Mouse (Mus musculus): ENCODE data around the gene Smco2. TPM values are rescaled to one million over a fixed set of nuclear protein-coding genes. Genes with fewer than 3 reads are reported as not detected.

The Smco2 gene
- polyA plus RNA-seq (2015; fragmentation: Nextera tagmentation; extraction: Ambion mirVana): not detected in 2 replicates

DNA sequence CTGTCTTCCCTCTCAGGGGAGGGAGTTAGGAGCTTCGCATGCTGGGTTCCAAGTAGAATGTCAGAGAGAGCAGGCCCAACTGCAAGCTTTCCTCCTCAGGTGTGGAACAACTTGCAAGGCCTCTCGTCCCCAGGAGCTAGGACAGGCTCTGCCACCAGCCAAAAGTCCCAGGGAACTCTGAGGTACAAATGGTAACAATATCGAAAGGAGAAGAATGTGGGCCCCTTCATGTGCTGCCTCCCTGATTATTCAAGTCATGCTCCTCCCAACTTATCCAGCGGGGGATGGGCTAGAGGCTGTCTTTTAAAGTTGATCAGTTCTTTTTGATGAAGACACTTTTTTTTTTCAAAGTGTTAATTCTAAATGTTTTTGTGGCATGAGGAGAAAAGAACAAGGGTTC lies at the start of gene Smco2:
TSS of gene Smco2 (plus strand) at position 55 of the 400 bp plus-strand sequence.
- Histone ChIP-seq H3K4me1 (no peaks in the 10 kb centered on the region), H3K4me2 (no peak within 1 kb of the TSS), H3K27ac (no peak within 1 kb of the TSS), H3K9me3 (no peaks in the 10 kb centered on the region), H3K4me3 (no peak within 1 kb of the TSS), H3K27me3 (replicated peaks) (no peaks in the 10 kb centered on the region), H3K9ac (no peak within 1 kb of the TSS), H3K36me3 (replicated peaks) (no peaks in the 10 kb centered on the region)
- ATAC-seq (replicated peaks): no peak
- WGBS: 64% methylated on average over 4 of the region's 4 CpGs

DNA sequence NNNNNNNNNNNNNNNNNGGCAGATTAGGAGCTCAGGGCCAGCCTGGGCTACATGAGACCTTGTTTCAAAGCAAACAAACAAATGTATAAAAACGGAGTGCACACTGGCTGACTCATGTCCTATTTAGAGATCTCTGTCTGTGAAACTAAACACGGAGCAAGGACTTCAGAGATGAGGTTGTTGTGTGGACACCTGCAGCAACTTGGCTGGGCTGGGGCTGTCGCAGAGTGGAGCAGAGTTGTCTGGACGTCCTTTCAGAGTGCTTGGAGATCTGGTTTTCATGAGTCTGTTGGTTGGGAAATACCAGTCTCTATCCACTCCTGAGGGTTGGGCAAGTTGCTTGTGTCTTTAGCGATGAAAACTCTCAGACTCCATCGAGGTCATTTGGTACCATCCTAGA lies 39.9 kb upstream of the Smco2 start:
- Histone ChIP-seq H3K4me1 (no peaks in the 10 kb centered on the region), H3K9ac (no peak overlapping the region), H3K9me3 (no peaks in the 10 kb centered on the region), H3K4me3 (no peak overlapping the region), H3K27ac (no peak overlapping the region), H3K36me3 (replicated peaks) (no peaks in the 10 kb centered on the region), H3K4me2 (no peak overlapping the region), H3K27me3 (replicated peaks) (no peaks in the 10 kb centered on the region)
- ATAC-seq (replicated peaks): no peak
- WGBS: 88% methylated on average over 6 of the region's 6 CpGs

DNA sequence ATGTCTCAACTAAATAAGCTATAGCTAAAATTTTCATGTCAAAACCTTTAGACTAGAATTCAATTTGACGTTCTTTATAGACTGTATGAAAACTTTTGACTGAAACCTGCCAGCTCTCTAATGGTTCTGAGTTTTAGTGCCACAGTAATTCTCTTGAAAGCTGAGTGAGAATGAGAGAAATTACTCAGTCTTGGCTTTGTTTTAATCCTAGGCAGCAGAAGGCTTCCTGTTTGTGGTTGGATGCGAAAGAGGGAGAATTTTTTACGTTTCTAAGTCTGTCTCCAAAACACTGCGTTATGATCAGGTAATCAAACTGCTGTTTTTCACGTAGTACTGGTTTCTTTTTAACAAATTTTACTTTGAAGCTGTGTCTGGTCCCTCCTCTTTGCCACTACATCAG lies 36.9 kb upstream of the Smco2 start:
- H3K9ac ChIP-seq: no peak overlapping the region
- no peaks in the 10 kb centered on the region for H3K4me1 ChIP-seq
- 93% methylated on average over 5 of the region's 5 CpGs for WGBS
- no peak overlapping the region for H3K4me3 ChIP-seq
- no peaks in the 10 kb centered on the region for H3K27me3 ChIP-seq (replicated peaks)
- ATAC-seq (replicated peaks): no peak
- H3K27ac ChIP-seq: no peak overlapping the region
- no peak overlapping the region for H3K4me2 ChIP-seq
- H3K9me3 ChIP-seq: no peaks in the 10 kb centered on the region
- no peaks in the 10 kb centered on the region for H3K36me3 ChIP-seq (replicated peaks)

- no peak for ATAC-seq (replicated peaks)
- Histone ChIP-seq H3K9ac (no peak overlapping the region), H3K27ac (no peak overlapping the region), H3K4me1 (no peaks in the 10 kb centered on the region), H3K27me3 (replicated peaks) (no peaks in the 10 kb centered on the region), H3K36me3 (replicated peaks) (no peaks in the 10 kb centered on the region), H3K4me2 (no peak overlapping the region), H3K4me3 (no peak overlapping the region), H3K9me3 (no peaks in the 10 kb centered on the region)
- 77% methylated on average over 29 of the region's 29 CpGs for WGBS
These were observed 29.5 kb upstream of the Smco2 start for GRCm38 (mm10) chr6:146820177-146820965.

DNA sequence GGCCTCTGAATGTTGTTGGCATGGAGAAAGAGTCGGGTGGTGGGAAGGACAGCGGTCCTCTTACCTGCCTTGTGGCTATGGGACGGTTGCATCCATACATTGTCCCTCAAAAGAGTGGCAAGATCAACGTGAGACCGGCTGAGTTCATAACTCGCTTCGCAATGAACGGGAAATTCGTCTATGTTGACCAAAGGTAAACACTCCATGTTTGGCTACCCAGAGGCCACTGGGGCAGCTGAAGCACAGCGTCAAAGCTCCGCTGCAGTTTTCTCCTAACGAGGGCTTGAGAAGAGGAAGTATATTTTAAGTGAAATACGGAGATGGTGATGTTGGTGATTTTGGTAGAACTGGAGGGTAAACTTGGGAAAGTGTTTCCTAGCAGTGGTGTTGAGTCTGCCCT lies 27.9 kb upstream of the Smco2 start:
- no peak for ATAC-seq (replicated peaks)
- no peak overlapping the region for H3K9ac ChIP-seq
- H3K9me3 ChIP-seq: no peaks in the 10 kb centered on the region
- H3K4me1 ChIP-seq: no peaks in the 10 kb centered on the region
- H3K4me3 ChIP-seq: no peak overlapping the region
- no peak overlapping the region for H3K4me2 ChIP-seq
- no peaks in the 10 kb centered on the region for H3K36me3 ChIP-seq (replicated peaks)
- H3K27me3 ChIP-seq (replicated peaks): no peaks in the 10 kb centered on the region
- no peak overlapping the region for H3K27ac ChIP-seq
- WGBS: 87% methylated on average over 13 of the region's 13 CpGs

GRCm38 (mm10) chr6:146824727-146825486 lies 25.0 kb upstream of the Smco2 start:
- H3K36me3 ChIP-seq (replicated peaks): no peaks in the 10 kb centered on the region
- no peak overlapping the region for H3K9ac ChIP-seq
- no peaks in the 10 kb centered on the region for H3K9me3 ChIP-seq
- ATAC-seq (replicated peaks): peak; percentile 68; the same call in 1 of the 2 replicates
- H3K4me2 ChIP-seq: no peak overlapping the region
- H3K4me1 ChIP-seq: no peaks in the 10 kb centered on the region
- no peak overlapping the region for H3K4me3 ChIP-seq
- no peaks in the 10 kb centered on the region for H3K27me3 ChIP-seq (replicated peaks)
- no peak overlapping the region for H3K27ac ChIP-seq
- WGBS: 47% methylated on average over 16 of the region's 16 CpGs

DNA sequence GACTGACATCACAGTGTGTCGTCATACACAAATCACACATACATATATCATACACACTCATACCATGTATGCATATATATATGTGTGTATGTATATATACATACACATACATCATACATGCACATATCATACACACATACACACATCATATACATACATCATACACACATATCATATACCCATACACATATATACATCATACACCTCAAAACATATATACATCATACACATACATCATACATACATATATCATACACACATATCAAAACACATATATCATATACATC lies 24.5 kb upstream of the Smco2 start:
- H3K4me2 ChIP-seq: no peak overlapping the region
- no peak overlapping the region for H3K4me3 ChIP-seq
- no peak overlapping the region for H3K9ac ChIP-seq
- H3K4me1 ChIP-seq: no peaks in the 10 kb centered on the region
- ATAC-seq (replicated peaks): 0 out of 2 replicates have a peak, but pooled peaks have one; percentile 21
- H3K36me3 ChIP-seq (replicated peaks): no peaks in the 10 kb centered on the region
- no peaks in the 10 kb centered on the region for H3K9me3 ChIP-seq
- H3K27ac ChIP-seq: no peak overlapping the region
- 80% methylated on average over 1 of the region's 1 CpGs for WGBS
- no peaks in the 10 kb centered on the region for H3K27me3 ChIP-seq (replicated peaks)

- Histone ChIP-seq H3K9ac (no peak overlapping the region), H3K9me3 (no peaks in the 10 kb centered on the region), H3K27ac (no peak overlapping the region), H3K4me3 (no peak overlapping the region), H3K27me3 (replicated peaks) (no peaks in the 10 kb centered on the region), H3K36me3 (replicated peaks) (no peaks in the 10 kb centered on the region), H3K4me1 (no peaks in the 10 kb centered on the region), H3K4me2 (no peak overlapping the region)
- ATAC-seq (replicated peaks): no peak
- 84% methylated on average over 12 of the region's 12 CpGs for WGBS
These were observed 18.6 kb upstream of the Smco2 start for GRCm38 (mm10) chr6:146831320-146831719.

- Histone ChIP-seq H3K9me3 (no peaks in the 10 kb centered on the region), H3K36me3 (replicated peaks) (no peaks in the 10 kb centered on the region), H3K27ac (no peak overlapping the region), H3K4me1 (no peaks in the 10 kb centered on the region), H3K9ac (no peak overlapping the region), H3K4me3 (no peak overlapping the region), H3K27me3 (replicated peaks) (no peaks in the 10 kb centered on the region), H3K4me2 (no peak overlapping the region)
- WGBS: 74% methylated on average over 6 of the region's 6 CpGs
- peak; percentile 92 for ATAC-seq (replicated peaks)
These were observed 16.2 kb upstream of the Smco2 start for GRCm38 (mm10) chr6:146833485-146834314.

DNA sequence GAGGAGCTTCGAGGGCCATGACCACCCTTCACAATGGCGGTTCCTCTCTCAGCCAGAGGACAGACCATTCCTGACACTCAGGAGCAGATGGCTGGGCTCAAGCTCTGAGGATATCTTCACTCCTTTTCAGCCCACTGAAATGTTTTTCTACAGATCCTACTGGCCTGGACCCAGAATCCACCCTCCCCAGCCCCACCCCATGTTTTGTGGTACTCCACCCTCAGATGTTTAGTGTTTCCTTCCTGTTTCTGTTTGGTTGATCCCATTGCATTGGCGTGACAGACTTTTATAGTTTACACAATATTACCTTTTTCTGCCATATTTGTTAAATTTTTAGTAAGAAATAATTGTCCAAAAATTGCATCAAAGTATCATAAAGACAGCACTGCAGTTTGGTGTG lies 15.6 kb upstream of the Smco2 start:
- no peak overlapping the region for H3K4me3 ChIP-seq
- ATAC-seq (replicated peaks): no peak
- H3K9me3 ChIP-seq: no peaks in the 10 kb centered on the region
- no peaks in the 10 kb centered on the region for H3K36me3 ChIP-seq (replicated peaks)
- H3K4me2 ChIP-seq: no peak overlapping the region
- no peak overlapping the region for H3K9ac ChIP-seq
- no peak overlapping the region for H3K27ac ChIP-seq
- 91% methylated on average over 3 of the region's 3 CpGs for WGBS
- no peaks in the 10 kb centered on the region for H3K27me3 ChIP-seq (replicated peaks)
- no peaks in the 10 kb centered on the region for H3K4me1 ChIP-seq

- Histone ChIP-seq H3K9ac (no peak overlapping the region), H3K4me1 (no peaks in the 10 kb centered on the region), H3K9me3 (no peaks in the 10 kb centered on the region), H3K36me3 (replicated peaks) (no peaks in the 10 kb centered on the region), H3K4me3 (no peak overlapping the region), H3K27me3 (replicated peaks) (no peaks in the 10 kb centered on the region), H3K27ac (no peak overlapping the region), H3K4me2 (no peak overlapping the region)
- WGBS: 43% methylated on average over 4 of the region's 4 CpGs
- no peak for ATAC-seq (replicated peaks)
These were observed 14.1 kb upstream of the Smco2 start for GRCm38 (mm10) chr6:146835784-146836183.

DNA sequence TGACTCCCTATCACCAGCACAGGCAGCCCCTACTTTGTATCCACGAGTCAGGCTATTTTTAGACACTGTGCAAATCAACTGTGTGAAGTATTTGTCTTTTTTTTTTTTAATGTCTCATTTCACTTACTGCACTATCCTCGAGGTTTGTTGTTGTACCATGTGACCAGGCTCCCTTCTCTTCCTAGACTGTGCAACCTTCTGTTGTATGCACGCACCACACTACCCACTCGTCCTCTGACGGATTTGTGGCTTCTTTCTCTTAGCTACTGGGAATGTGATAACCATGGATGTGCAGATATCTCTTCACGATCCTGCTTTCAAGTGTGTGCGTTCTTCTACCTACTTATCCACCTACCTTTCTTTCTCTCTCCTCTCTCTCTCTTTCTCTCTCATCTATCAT lies 12.6 kb upstream of the Smco2 start:
- no peak overlapping the region for H3K9ac ChIP-seq
- H3K27ac ChIP-seq: no peak overlapping the region
- H3K4me1 ChIP-seq: no peaks in the 10 kb centered on the region
- H3K9me3 ChIP-seq: no peaks in the 10 kb centered on the region
- H3K4me2 ChIP-seq: no peak overlapping the region
- 75% methylated on average over 7 of the region's 7 CpGs for WGBS
- no peak for ATAC-seq (replicated peaks)
- no peaks in the 10 kb centered on the region for H3K27me3 ChIP-seq (replicated peaks)
- no peak overlapping the region for H3K4me3 ChIP-seq
- H3K36me3 ChIP-seq (replicated peaks): no peaks in the 10 kb centered on the region

All from midbrain, embryonic 15.5 days (tissue).